Mouse (Mus musculus) lung, adult 18-20 months (tissue): Measurements from ENCODE around the gene Rarb.
"Not testable (repeated sequence)": the region's sequence is repeated elsewhere in the genome, so short reads cannot be mapped to it uniquely, and the experiment has no call there.

Experiments used
- DNase-seq, 2 experiments: peaks; one replicate each; pipeline ENCODE4 v3.0.0; 2022; ENCODE audit warnings: mixed read lengths in 2 of 2

The Rarb gene

GRCm38 (mm10) chr14:16818602-16819250 is at the start of gene Rarb:
TSS of gene Rarb (minus strand) at chr14:16819156.
- DNase-seq, result no peak

GRCm38 (mm10) chr14:16842036-16842435 is 23.1 kb upstream of the Rarb start:
- DNase-seq, result no peak

- DNase-seq, result no peak
These were observed 22.6 kb upstream of the Rarb start for GRCm38 (mm10) chr14:16841597-16841989.

- DNase-seq, result peak; percentile 4 to 13
These were observed 22.1 kb upstream of the Rarb start for GRCm38 (mm10) chr14:16840951-16841596.

- no peak for DNase-seq
These were observed 21.2 kb upstream of the Rarb start for GRCm38 (mm10) chr14:16840135-16840534.

- no peak for DNase-seq
These were observed 3.7 kb downstream of the Rarb start for GRCm38 (mm10) chr14:16815096-16815741.

GRCm38 (mm10) chr14:16806155-16806554 is 12.8 kb downstream of the Rarb start:
- no peak for DNase-seq

GRCm38 (mm10) chr14:16790161-16790560 is 28.8 kb downstream of the Rarb start:
- DNase-seq, result no peak

- DNase-seq, result no peak
These were observed 36.9 kb downstream of the Rarb start for GRCm38 (mm10) chr14:16781942-16782541.

- DNase-seq, result peak in 1 of 2 experiments; percentile 1
These were observed 42.1 kb downstream of the Rarb start for GRCm38 (mm10) chr14:16776723-16777381.

- no peak for DNase-seq
These were observed 46.0 kb downstream of the Rarb start for GRCm38 (mm10) chr14:16772927-16773326.

- no peak for DNase-seq
These were observed 53.1 kb downstream of the Rarb start for GRCm38 (mm10) chr14:16765891-16766290.

GRCm38 (mm10) chr14:16762773-16763172 is 56.2 kb downstream of the Rarb start:
- DNase-seq, result no peak

- no peak for DNase-seq
These were observed 60.1 kb downstream of the Rarb start for GRCm38 (mm10) chr14:16758773-16759434.

GRCm38 (mm10) chr14:16755601-16756000 is 63.4 kb downstream of the Rarb start:
- not testable (repeated sequence) for DNase-seq

GRCm38 (mm10) chr14:16752648-16753047 is 66.3 kb downstream of the Rarb start:
- DNase-seq, result no peak

- DNase-seq, result no peak
These were observed 71.9 kb downstream of the Rarb start for GRCm38 (mm10) chr14:16746982-16747578.

GRCm38 (mm10) chr14:16740982-16741739 is 77.8 kb downstream of the Rarb start:
- no peak for DNase-seq

- no peak for DNase-seq
These were observed 80.4 kb downstream of the Rarb start for GRCm38 (mm10) chr14:16738538-16738937.

- no peak for DNase-seq
These were observed 81.2 kb downstream of the Rarb start for GRCm38 (mm10) chr14:16737781-16738180.

- DNase-seq, result no peak
These were observed 83.5 kb downstream of the Rarb start for GRCm38 (mm10) chr14:16735331-16736012.
